Mouse (Mus musculus): ENCODE measurements around the gene Cd69. TPM values are rescaled to one million over a fixed set of nuclear protein-coding genes. Genes with fewer than 3 reads are reported as not detected.

The Cd69 gene
- polyA plus RNA-seq (2015; fragmentation: Nextera tagmentation; extraction: Ambion mirVana) = 0.20 and 0.48 TPM in 2 replicates

GRCm38 (mm10) chr6:129275220-129275619 lies at the start of gene Cd69:
Cd69 (minus strand) TSS chr6:129275436.
- 0 out of 2 replicates have a peak within 1 kb of the TSS, but pooled peaks have one; percentile 0 for H3K4me3 ChIP-seq (replicated peaks; ENCODE audit: low read length)
- no peaks in the 10 kb centered on the region for H3K4me1 ChIP-seq (ENCODE audit: control insufficient read depth, insufficient read depth, low read length)
- 57% methylated on average over 9 of the region's 9 CpGs for WGBS
- H3K27me3 ChIP-seq (ENCODE audit: control insufficient read depth, insufficient read depth, low read length) = no peaks in the 10 kb centered on the region
- H3K4me2 ChIP-seq (ENCODE audit: low read depth, low read length) = no peak within 1 kb of the TSS
- H3K9me3 ChIP-seq (replicated peaks; ENCODE audit: control insufficient read depth, low read length) = no peaks in the 10 kb centered on the region
- no peak for ATAC-seq (ENCODE audit: insufficient read depth, low FRiP score)
- H3K9ac ChIP-seq (ENCODE audit: low read length) = no peak within 1 kb of the TSS
- no peaks in the 10 kb centered on the region for H3K36me3 ChIP-seq (ENCODE audit: control insufficient read depth, insufficient read depth, low read length)
- H3K27ac ChIP-seq (ENCODE audit: low read length) = no peak within 1 kb of the TSS

GRCm38 (mm10) chr6:129319331-129319730 lies 44.1 kb upstream of the Cd69 start:
- H3K27ac ChIP-seq (ENCODE audit: low read length) = no peak overlapping the region
- 61% methylated on average over 4 of the region's 4 CpGs for WGBS
- H3K4me2 ChIP-seq (ENCODE audit: low read depth, low read length) = no peak overlapping the region
- no peaks in the 10 kb centered on the region for H3K27me3 ChIP-seq (ENCODE audit: control insufficient read depth, insufficient read depth, low read length)
- no peaks in the 10 kb centered on the region for H3K4me1 ChIP-seq (ENCODE audit: control insufficient read depth, insufficient read depth, low read length)
- H3K9ac ChIP-seq (ENCODE audit: low read length) = no peak overlapping the region
- no peaks in the 10 kb centered on the region for H3K9me3 ChIP-seq (replicated peaks; ENCODE audit: control insufficient read depth, low read length)
- no peak overlapping the region for H3K4me3 ChIP-seq (replicated peaks; ENCODE audit: low read length)
- H3K36me3 ChIP-seq (ENCODE audit: control insufficient read depth, insufficient read depth, low read length) = no peaks in the 10 kb centered on the region
- ATAC-seq (ENCODE audit: insufficient read depth, low FRiP score) = no peak

DNA sequence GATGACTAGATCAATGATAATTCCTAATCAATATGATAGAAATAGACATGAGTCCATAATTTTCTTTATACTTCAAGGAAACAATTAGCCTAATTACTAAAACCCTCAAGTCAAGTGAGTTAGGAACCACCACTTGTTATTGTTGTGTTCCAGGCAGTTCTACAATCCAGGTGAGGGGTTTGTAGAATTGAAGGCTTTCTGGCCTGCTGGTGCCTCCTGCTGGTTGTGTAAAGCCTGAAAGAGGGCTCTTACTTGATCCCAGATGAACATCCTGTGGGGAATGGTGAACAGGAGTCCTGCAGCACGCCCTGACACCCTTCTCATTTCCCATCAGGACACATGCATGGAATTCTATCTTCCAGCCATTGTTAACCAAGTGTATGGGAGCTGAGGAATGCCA lies 43.2 kb upstream of the Cd69 start:
- 59% methylated on average over 1 of the region's 1 CpGs for WGBS
- H3K4me3 ChIP-seq (replicated peaks; ENCODE audit: low read length) = no peak overlapping the region
- H3K27ac ChIP-seq (ENCODE audit: low read length) = no peak overlapping the region
- H3K9ac ChIP-seq (ENCODE audit: low read length) = no peak overlapping the region
- no peaks in the 10 kb centered on the region for H3K36me3 ChIP-seq (ENCODE audit: control insufficient read depth, insufficient read depth, low read length)
- no peak for ATAC-seq (ENCODE audit: insufficient read depth, low FRiP score)
- no peaks in the 10 kb centered on the region for H3K9me3 ChIP-seq (replicated peaks; ENCODE audit: control insufficient read depth, low read length)
- H3K27me3 ChIP-seq (ENCODE audit: control insufficient read depth, insufficient read depth, low read length) = no peaks in the 10 kb centered on the region
- H3K4me2 ChIP-seq (ENCODE audit: low read depth, low read length) = no peak overlapping the region
- no peaks in the 10 kb centered on the region for H3K4me1 ChIP-seq (ENCODE audit: control insufficient read depth, insufficient read depth, low read length)

DNA sequence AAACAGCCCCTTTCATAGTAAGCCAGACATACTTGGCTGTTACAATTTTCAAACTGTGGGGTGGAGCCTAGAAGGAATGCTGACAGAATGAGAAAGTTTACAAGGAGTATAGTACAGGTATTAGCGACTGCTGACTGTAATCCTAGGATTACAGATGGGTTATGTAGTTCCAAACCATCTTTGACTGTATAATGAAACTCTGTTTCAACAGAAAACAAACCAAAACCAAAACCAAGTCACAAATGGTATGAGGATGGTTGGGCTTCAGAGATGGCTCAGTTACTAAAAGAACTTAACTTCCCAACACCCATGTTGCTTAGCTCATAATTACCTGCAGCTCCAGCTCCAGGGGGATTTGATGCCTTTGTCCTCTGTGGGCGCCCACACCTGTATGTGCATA lies 41.2 kb upstream of the Cd69 start:
- H3K4me1 ChIP-seq (ENCODE audit: control insufficient read depth, insufficient read depth, low read length) = no peaks in the 10 kb centered on the region
- WGBS = 53% methylated on average over 2 of the region's 2 CpGs
- no peak overlapping the region for H3K9ac ChIP-seq (ENCODE audit: low read length)
- H3K27me3 ChIP-seq (ENCODE audit: control insufficient read depth, insufficient read depth, low read length) = no peaks in the 10 kb centered on the region
- no peak overlapping the region for H3K27ac ChIP-seq (ENCODE audit: low read length)
- no peaks in the 10 kb centered on the region for H3K36me3 ChIP-seq (ENCODE audit: control insufficient read depth, insufficient read depth, low read length)
- H3K4me3 ChIP-seq (replicated peaks; ENCODE audit: low read length) = no peak overlapping the region
- H3K9me3 ChIP-seq (replicated peaks; ENCODE audit: control insufficient read depth, low read length) = no peaks in the 10 kb centered on the region
- H3K4me2 ChIP-seq (ENCODE audit: low read depth, low read length) = no peak overlapping the region
- no peak for ATAC-seq (ENCODE audit: insufficient read depth, low FRiP score)

DNA sequence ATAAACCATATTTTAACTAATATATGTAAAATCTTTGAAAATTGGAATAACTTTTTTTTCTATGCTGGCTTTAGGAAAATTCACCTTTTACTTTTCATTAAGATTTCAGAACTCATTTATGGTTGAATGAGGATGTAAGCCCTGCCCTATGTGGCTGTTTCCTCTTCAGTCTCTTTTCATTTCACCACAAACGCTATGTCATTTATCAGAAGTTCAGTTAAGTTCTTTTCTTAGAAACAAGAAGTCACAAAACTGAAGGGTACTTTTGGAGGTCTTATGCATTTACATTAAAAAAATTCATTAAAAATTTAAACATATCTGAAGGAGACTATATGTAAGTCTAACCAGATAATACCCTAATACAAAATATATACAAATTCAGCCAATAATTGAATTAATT lies 40.5 kb upstream of the Cd69 start:
- WGBS = 83% methylated on average over 1 of the region's 1 CpGs
- H3K4me2 ChIP-seq (ENCODE audit: low read depth, low read length) = no peak overlapping the region
- no peak for ATAC-seq (ENCODE audit: insufficient read depth, low FRiP score)

GRCm38 (mm10) chr6:129314655-129315168 lies 39.5 kb upstream of the Cd69 start:
- no peak for ATAC-seq (ENCODE audit: insufficient read depth, low FRiP score)
- no peak overlapping the region for H3K27ac ChIP-seq (ENCODE audit: low read length)
- H3K9me3 ChIP-seq (replicated peaks; ENCODE audit: control insufficient read depth, low read length) = no peaks in the 10 kb centered on the region
- H3K27me3 ChIP-seq (ENCODE audit: control insufficient read depth, insufficient read depth, low read length) = no peaks in the 10 kb centered on the region
- no peak overlapping the region for H3K4me3 ChIP-seq (replicated peaks; ENCODE audit: low read length)
- no peaks in the 10 kb centered on the region for H3K36me3 ChIP-seq (ENCODE audit: control insufficient read depth, insufficient read depth, low read length)
- H3K9ac ChIP-seq (ENCODE audit: low read length) = no peak overlapping the region
- no peak overlapping the region for H3K4me2 ChIP-seq (ENCODE audit: low read depth, low read length)
- no peaks in the 10 kb centered on the region for H3K4me1 ChIP-seq (ENCODE audit: control insufficient read depth, insufficient read depth, low read length)
- WGBS = 77% methylated on average over 3 of the region's 3 CpGs

More for the DNA sequence above, 40.5 kb upstream of the Cd69 start:
- Histone ChIP-seq H3K9ac (ENCODE audit: low read length) (no peak overlapping the region), H3K27me3 (ENCODE audit: control insufficient read depth, insufficient read depth, low read length) (no peaks in the 10 kb centered on the region), H3K36me3 (ENCODE audit: control insufficient read depth, insufficient read depth, low read length) (no peaks in the 10 kb centered on the region), H3K4me1 (ENCODE audit: control insufficient read depth, insufficient read depth, low read length) (no peaks in the 10 kb centered on the region), H3K4me3 (replicated peaks; ENCODE audit: low read length) (no peak overlapping the region), H3K9me3 (replicated peaks; ENCODE audit: control insufficient read depth, low read length) (no peaks in the 10 kb centered on the region), H3K27ac (ENCODE audit: low read length) (no peak overlapping the region)

DNA sequence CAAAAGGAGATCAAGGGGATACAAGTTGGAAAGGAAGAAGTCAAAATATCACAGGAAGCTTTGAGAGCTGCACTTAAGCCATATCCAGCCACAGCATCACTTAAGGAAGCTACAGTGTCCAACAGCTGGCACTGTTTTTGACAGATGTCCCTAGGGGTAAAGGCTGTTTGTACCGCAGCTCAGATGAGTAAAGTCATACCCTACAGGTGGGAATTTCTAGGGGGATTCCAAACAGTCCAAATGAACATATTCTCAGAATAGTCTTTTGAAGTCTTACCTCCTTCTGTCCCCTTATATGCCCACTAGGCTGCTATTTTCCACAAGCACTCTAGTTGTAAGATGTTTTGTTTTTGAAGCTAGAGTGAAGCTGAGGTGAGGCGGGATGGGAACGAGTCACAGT lies 37.3 kb upstream of the Cd69 start:
- WGBS = 86% methylated on average over 3 of the region's 3 CpGs
- Histone ChIP-seq H3K36me3 (ENCODE audit: control insufficient read depth, insufficient read depth, low read length) (no peaks in the 10 kb centered on the region), H3K4me1 (ENCODE audit: control insufficient read depth, insufficient read depth, low read length) (no peaks in the 10 kb centered on the region), H3K9me3 (replicated peaks; ENCODE audit: control insufficient read depth, low read length) (no peaks in the 10 kb centered on the region), H3K27me3 (ENCODE audit: control insufficient read depth, insufficient read depth, low read length) (no peaks in the 10 kb centered on the region), H3K4me3 (replicated peaks; ENCODE audit: low read length) (no peak overlapping the region), H3K27ac (ENCODE audit: low read length) (no peak overlapping the region), H3K9ac (ENCODE audit: low read length) (no peak overlapping the region), H3K4me2 (ENCODE audit: low read depth, low read length) (no peak overlapping the region)
- no peak for ATAC-seq (ENCODE audit: insufficient read depth, low FRiP score)

DNA sequence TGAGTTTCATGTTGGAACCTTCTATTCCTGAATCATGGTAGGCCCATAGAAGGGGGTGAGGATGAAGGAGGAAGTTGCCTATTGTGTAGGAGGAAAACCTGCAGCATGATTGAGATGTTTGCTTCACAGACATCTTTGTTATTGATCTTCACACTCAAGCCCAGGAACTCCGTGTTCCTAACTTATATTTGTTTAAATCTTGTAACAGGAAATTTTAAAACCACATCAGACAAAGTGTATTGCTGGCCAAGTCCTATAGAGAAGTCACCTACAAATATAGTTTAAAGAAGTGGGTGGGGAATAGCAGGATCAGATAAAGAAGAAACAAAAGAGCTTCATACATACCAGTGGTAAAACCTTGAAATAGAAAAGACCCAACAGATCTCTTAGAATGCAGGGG lies 28.9 kb upstream of the Cd69 start:
- H3K9me3 ChIP-seq (replicated peaks; ENCODE audit: control insufficient read depth, low read length) = no peaks in the 10 kb centered on the region
- H3K27me3 ChIP-seq (ENCODE audit: control insufficient read depth, insufficient read depth, low read length) = no peaks in the 10 kb centered on the region
- no peak overlapping the region for H3K4me3 ChIP-seq (replicated peaks; ENCODE audit: low read length)
- no peak overlapping the region for H3K9ac ChIP-seq (ENCODE audit: low read length)
- no peaks in the 10 kb centered on the region for H3K36me3 ChIP-seq (ENCODE audit: control insufficient read depth, insufficient read depth, low read length)
- no peak overlapping the region for H3K27ac ChIP-seq (ENCODE audit: low read length)
- ATAC-seq (ENCODE audit: insufficient read depth, low FRiP score) = no peak
- no peak overlapping the region for H3K4me2 ChIP-seq (ENCODE audit: low read depth, low read length)
- no peaks in the 10 kb centered on the region for H3K4me1 ChIP-seq (ENCODE audit: control insufficient read depth, insufficient read depth, low read length)
- 35% methylated on average over 1 of the region's 1 CpGs for WGBS

- Histone ChIP-seq H3K27ac (ENCODE audit: low read length) (no peak overlapping the region), H3K4me3 (replicated peaks; ENCODE audit: low read length) (no peak overlapping the region), H3K9ac (ENCODE audit: low read length) (no peak overlapping the region), H3K27me3 (ENCODE audit: control insufficient read depth, insufficient read depth, low read length) (no peaks in the 10 kb centered on the region), H3K4me1 (ENCODE audit: control insufficient read depth, insufficient read depth, low read length) (no peaks in the 10 kb centered on the region), H3K9me3 (replicated peaks; ENCODE audit: control insufficient read depth, low read length) (no peaks in the 10 kb centered on the region), H3K4me2 (ENCODE audit: low read depth, low read length) (no peak overlapping the region), H3K36me3 (ENCODE audit: control insufficient read depth, insufficient read depth, low read length) (no peaks in the 10 kb centered on the region)
- ATAC-seq (ENCODE audit: insufficient read depth, low FRiP score) = no peak
These were observed 13.5 kb upstream of the Cd69 start for GRCm38 (mm10) chr6:129288708-129289107.
